Mouse (Mus musculus) testis, adult 2 months (tissue): ENCODE results near the gene Gm11562. TPM values are rescaled to one million over a fixed set of nuclear protein-coding genes. Genes with fewer than 3 reads are reported as not detected.

Source experiments
- H3K27ac ChIP-seq: fragments of 200-500 bp; 2 replicates; pipeline ENCODE4 v1.5.1; 2012; ENCODE audit warnings: low read depth, low read length; ENCODE audit not compliant: control insufficient read depth, insufficient read depth
- H3K27me3 ChIP-seq: fragments of 200-500 bp; 2 replicates; pipeline ENCODE4 v1.6.1; 2012; ENCODE audit warnings: mild to moderate bottlenecking, low read length, moderate library complexity; ENCODE audit not compliant: control insufficient read depth, insufficient read depth
- H3K36me3 ChIP-seq: fragments of 200-500 bp; 2 replicates; pipeline ENCODE4 v1.6.1; 2012; ENCODE audit warnings: mild to moderate bottlenecking, low read length; ENCODE audit not compliant: control insufficient read depth, insufficient read depth
- H3K4me1 ChIP-seq: fragments of 200-500 bp; 2 replicates; pipeline ENCODE4 v1.6.1; 2012; ENCODE audit warnings: low read length; ENCODE audit not compliant: control insufficient read depth, insufficient read depth
- H3K4me3 ChIP-seq: fragments of 200-500 bp; 2 replicates; pipeline ENCODE4 v1.5.1; 2012; ENCODE audit warnings: low read depth, mild to moderate bottlenecking, low read length, moderate library complexity, mixed read lengths; ENCODE audit not compliant: control insufficient read depth
- CTCF ChIP-seq: fragments of 200-500 bp; IDR thresholded peaks from 2 replicates; pipeline ENCODE4 v1.5.1; 2012; ENCODE audit warnings: low read depth, mild to moderate bottlenecking, inconsistent platforms, low read length, moderate library complexity; ENCODE audit not compliant: control insufficient read depth, insufficient read depth, insufficient replicate concordance
- POLR2A ChIP-seq: fragments of 200-500 bp; IDR thresholded peaks from 2 replicates; pipeline ENCODE4 v1.6.1; 2012; ENCODE audit warnings: low read depth, mild to moderate bottlenecking, inconsistent platforms, low read length, moderate library complexity; ENCODE audit not compliant: control insufficient read depth
- polyA plus RNA-seq: library from polyadenylated mRNA; depleted of rRNA; stranded (reverse); fragments of >200 nt; gene quantifications from 2 replicates; pipeline ENCODE4 v1.2.3, GENCODE M21; 2012; rRNA removed

Gm11562 gene
- polyA plus RNA-seq, 1 experiment, result not detected

GRCm38 (mm10) chr11:99583245-99583704 lies 37.0 kb downstream of the Gm11562 start, which contains the start of gene Krtap1-4:
TSS of gene Krtap1-4 (minus strand) at chr11:99583654.
- Histone ChIP-seq H3K27me3 (no peaks in the 10 kb centered on the region), H3K4me3 (no peak within 1 kb of the TSS), H3K36me3 (no peaks in the 10 kb centered on the region), H3K27ac (no peak within 1 kb of the TSS), H3K4me1 (no peaks in the 10 kb centered on the region)
- no peak for TF ChIP-seq POLR2A
- TF ChIP-seq CTCF, result no peak

GRCm38 (mm10) chr11:99581564-99581963 lies 38.7 kb downstream of the Gm11562 start:
- no peaks in the 10 kb centered on the region for H3K4me1 ChIP-seq
- H3K36me3 ChIP-seq, result no peaks in the 10 kb centered on the region
- no peak overlapping the region for H3K4me3 ChIP-seq
- no peak overlapping the region for H3K27ac ChIP-seq
- TF ChIP-seq POLR2A, result no peak
- no peak for TF ChIP-seq CTCF
- no peaks in the 10 kb centered on the region for H3K27me3 ChIP-seq

- Histone ChIP-seq H3K27me3 (no peaks in the 10 kb centered on the region), H3K27ac (no peak overlapping the region), H3K4me1 (no peaks in the 10 kb centered on the region), H3K36me3 (no peaks in the 10 kb centered on the region), H3K4me3 (no peak overlapping the region)
- TF ChIP-seq POLR2A (no peak), CTCF (no peak)
Measured at GRCm38 (mm10) chr11:99581051-99581450, 39.2 kb downstream of the Gm11562 start.

- Histone ChIP-seq H3K27me3 (no peaks in the 10 kb centered on the region), H3K36me3 (no peaks in the 10 kb centered on the region), H3K4me3 (no peak within 1 kb of the TSS), H3K4me1 (no peaks in the 10 kb centered on the region), H3K27ac (no peak within 1 kb of the TSS)
- TF ChIP-seq CTCF, result no peak
- no peak for TF ChIP-seq POLR2A
Measured at GRCm38 (mm10) chr11:99580636-99581035, 39.6 kb downstream of the Gm11562 start, which contains the start of gene Krtap1-5. TSS of gene Krtap1-5 (minus strand) at chr11:99581016.

- no peak overlapping the region for H3K4me3 ChIP-seq
- H3K27ac ChIP-seq, result no peak overlapping the region
- TF ChIP-seq POLR2A (no peak), CTCF (peak; percentile 70; the same call in 1 of the 2 replicates)
- H3K4me1 ChIP-seq, result no peaks in the 10 kb centered on the region
- H3K36me3 ChIP-seq, result no peaks in the 10 kb centered on the region
- H3K27me3 ChIP-seq, result no peaks in the 10 kb centered on the region
Measured at GRCm38 (mm10) chr11:99574106-99574505, 46.1 kb downstream of the Gm11562 start.

- Histone ChIP-seq H3K27me3 (no peaks in the 10 kb centered on the region), H3K4me3 (no peak overlapping the region), H3K27ac (no peak overlapping the region), H3K4me1 (no peaks in the 10 kb centered on the region), H3K36me3 (no peaks in the 10 kb centered on the region)
- TF ChIP-seq POLR2A, result no peak
- no peak for TF ChIP-seq CTCF
Measured at GRCm38 (mm10) chr11:99573164-99573563, 47.1 kb downstream of the Gm11562 start.

Other genes starting within 250 kb of the Gm11562 start
- gene Krt28, start 245.5 kb downstream of the Gm11562 start, polyA plus RNA-seq, result 0.11 and 0.25 TPM in 2 replicates
- 1.8 TPM in 2 replicates for gene Krt10, start 231.1 kb downstream of the Gm11562 start, polyA plus RNA-seq
- gene Krt12, start 198.2 kb downstream of the Gm11562 start, polyA plus RNA-seq, result 0.07 TPM in 1 of 2 replicates, not detected in the other
- gene Krt20, start 182.3 kb downstream of the Gm11562 start, polyA plus RNA-seq, result 0.06 and 0.14 TPM in 2 replicates
- 0.24 and 0.53 TPM in 2 replicates for gene Krt23, start 127.3 kb downstream of the Gm11562 start, polyA plus RNA-seq
- gene Krt39, start 99.1 kb downstream of the Gm11562 start, polyA plus RNA-seq, result 0.22 and 0.26 TPM in 2 replicates
- gene Krt40, start 77.3 kb downstream of the Gm11562 start, polyA plus RNA-seq, result not detected in 2 replicates
- not detected in 2 replicates for gene Krtap3-3, start 69.6 kb downstream of the Gm11562 start, polyA plus RNA-seq
- not detected in 2 replicates for gene Krtap3-2, start 63.6 kb downstream of the Gm11562 start, polyA plus RNA-seq
- gene Gm11939, start 61.0 kb downstream of the Gm11562 start, polyA plus RNA-seq, result not detected in 2 replicates
- gene Krtap3-1, start 53.8 kb downstream of the Gm11562 start, polyA plus RNA-seq, result 0.48 TPM in 1 of 2 replicates, not detected in the other
- gene Krtap1-5, start 39.4 kb downstream of the Gm11562 start, polyA plus RNA-seq, result not detected in 2 replicates
- gene Krtap1-4, start 36.8 kb downstream of the Gm11562 start, polyA plus RNA-seq, result not detected in 2 replicates
- gene Krtap1-3, start 29.1 kb downstream of the Gm11562 start, polyA plus RNA-seq, result 0.12 TPM in 1 of 2 replicates, not detected in the other
- not detected in 2 replicates for gene Krtap9-3, start 22.3 kb downstream of the Gm11562 start, polyA plus RNA-seq
- not detected in 2 replicates for gene Gm11938, start 17.1 kb downstream of the Gm11562 start, polyA plus RNA-seq
- gene Gm11937, start 10.2 kb downstream of the Gm11562 start, polyA plus RNA-seq, result not detected in 2 replicates
- gene Krtap2-4, start 5.6 kb downstream of the Gm11562 start, polyA plus RNA-seq, result 0.13 and 0.26 TPM in 2 replicates
- not detected in 2 replicates for gene Krtap4-1, start 7.8 kb upstream of the Gm11562 start, polyA plus RNA-seq
- not detected in 2 replicates for gene Krtap4-2, start 14.6 kb upstream of the Gm11562 start, polyA plus RNA-seq
- gene Krtap4-7, start 23.7 kb upstream of the Gm11562 start, polyA plus RNA-seq, result not detected in 2 replicates
- not detected in 2 replicates for gene Gm11555, start 29.8 kb upstream of the Gm11562 start, polyA plus RNA-seq
- gene Gm11563, start 38.5 kb upstream of the Gm11562 start, polyA plus RNA-seq, result not detected in 2 replicates
- 0.15 TPM in 1 of 2 replicates, not detected in the other for gene Krtap4-6, start 45.5 kb upstream of the Gm11562 start, polyA plus RNA-seq
- not detected in 2 replicates for gene Gm14190, start 70.3 kb upstream of the Gm11562 start, polyA plus RNA-seq
- not detected in 2 replicates for gene Gm14180, start 113.9 kb upstream of the Gm11562 start, polyA plus RNA-seq
- gene Gm11595, start 152.5 kb upstream of the Gm11562 start, polyA plus RNA-seq, result not detected in 2 replicates
- not detected in 2 replicates for gene Krtap4-8, start 160.3 kb upstream of the Gm11562 start, polyA plus RNA-seq
- gene Krtap4-9, start 164.8 kb upstream of the Gm11562 start, polyA plus RNA-seq, result not detected in 2 replicates
- not detected in 2 replicates for gene Gm11596, start 173.0 kb upstream of the Gm11562 start, polyA plus RNA-seq
- not detected in 2 replicates for gene Gm11569, start 178.5 kb upstream of the Gm11562 start, polyA plus RNA-seq
- not detected in 2 replicates for gene Gm11554, start 184.0 kb upstream of the Gm11562 start, polyA plus RNA-seq
- gene Krtap4-13, start 189.5 kb upstream of the Gm11562 start, polyA plus RNA-seq, result 0.14 and 0.28 TPM in 2 replicates
- gene Gm11564, start 195.2 kb upstream of the Gm11562 start, polyA plus RNA-seq, result 0.22 and 0.34 TPM in 2 replicates
- gene 2300003K06Rik, start 217.6 kb upstream of the Gm11562 start, polyA plus RNA-seq, result not detected in 2 replicates
- gene Krtap4-16, start 231.2 kb upstream of the Gm11562 start, polyA plus RNA-seq, result not detected in 2 replicates
- gene Gm11568, start 237.5 kb upstream of the Gm11562 start, polyA plus RNA-seq, result not detected in 2 replicates
- not detected in 2 replicates for gene Gm11559, start 244.0 kb upstream of the Gm11562 start, polyA plus RNA-seq